Mouse (Mus musculus) E14TG2a.4 (cell line): Measurements from ENCODE around the gene Taldo1.

Source experiments
- CTCF ChIP-seq: conservative IDR thresholded peaks from 2 replicates; pipeline ENCODE4 v1.5.1; 2014; ENCODE audit warnings: low read length
- NANOG ChIP-seq: IDR thresholded peaks from 2 replicates; pipeline ENCODE4 v1.6.1; 2014; ENCODE audit warnings: borderline replicate concordance, low read length, mixed read lengths

GRCm38 (mm10) chr7:141413809-141414584, 22.0 kb downstream of the Taldo1 start, which contains the start of gene Gatd1:
- TF ChIP-seq CTCF (no peak), NANOG (no peak)
